Mouse (Mus musculus) heart, embryonic 14.5 days (tissue): ENCODE measurements at regions not wholly inside any gene's neighbourhood (a gene's known extent, or its start where the extent isn't known, plus 50 kb on each side); places are given as distances from the start of the nearest gene placed in this dataset.

Experiments used
- ATAC-seq: fragments of 200-750 bp; cut with Nextera tagmentation; 2 replicates; pipeline ENCODE4 v1.8.0; 2017; ENCODE audit warnings: low read depth, moderate TSS enrichment; ENCODE audit not compliant: insufficient number of reproducible peaks, insufficient read depth, low FRiP score
- H3K27ac ChIP-seq, 2 experiments: fragments of 200-500 bp in 1 of 2; fragments of 300-500 bp in 1 of 2; sonication (generic) in 1 of 2; replicated peaks in 1 of 2; 2 replicates each; pipeline ENCODE4 v1.5.1; 2012 to 2014; ENCODE audit warnings: low read depth in 2 of 2, low read length in 2 of 2, control low read depth in 1 of 2, mild to moderate bottlenecking in 1 of 2, mixed read lengths in 1 of 2; ENCODE audit not compliant: control insufficient read depth in 1 of 2, insufficient read depth in 1 of 2
- H3K27me3 ChIP-seq: fragments of 300-500 bp; sonication (generic); 2 replicates; pipeline ENCODE4 v1.6.1; 2014; ENCODE audit warnings: mild to moderate bottlenecking, low read length, control low read depth; ENCODE audit not compliant: control insufficient read depth, insufficient read depth
- H3K36me3 ChIP-seq: fragments of 300-500 bp; sonication (generic); 2 replicates; pipeline ENCODE4 v1.6.1; 2014; ENCODE audit warnings: mild to moderate bottlenecking, control low read depth, low read length, mixed read lengths; ENCODE audit not compliant: control insufficient read depth, insufficient read depth
- H3K4me1 ChIP-seq, 2 experiments: fragments of 200-500 bp in 1 of 2; fragments of 300-500 bp in 1 of 2; sonication (generic) in 1 of 2; 2 replicates each; pipeline ENCODE4 v1.6.1; 2012 to 2014; ENCODE audit warnings: low read length in 2 of 2, control low read depth in 1 of 2, mixed read lengths in 1 of 2; ENCODE audit not compliant: control insufficient read depth in 2 of 2, insufficient read depth in 2 of 2
- H3K4me2 ChIP-seq: fragments of 300-500 bp; sonication (generic); 2 replicates; pipeline ENCODE4 v1.6.1; 2014; ENCODE audit warnings: mild to moderate bottlenecking, low read length
- H3K4me3 ChIP-seq, 2 experiments: fragments of 200-500 bp in 1 of 2; fragments of 300-500 bp in 1 of 2; sonication (generic) in 1 of 2; 2 replicates each; pipeline ENCODE4 v1.5.1; 2012 to 2014; ENCODE audit warnings: low read length in 2 of 2, mild to moderate bottlenecking in 2 of 2, control low read depth in 1 of 2, low read depth in 1 of 2, moderate library complexity in 1 of 2; ENCODE audit not compliant: control insufficient read depth in 1 of 2, insufficient read depth in 1 of 2
- H3K9ac ChIP-seq: fragments of 300-500 bp; sonication (generic); 2 replicates; pipeline ENCODE4 v1.6.1; 2014; ENCODE audit warnings: mild to moderate bottlenecking, low read length
- H3K9me3 ChIP-seq: fragments of 300-500 bp; sonication (generic); 2 replicates; pipeline ENCODE4 v1.6.1; 2016; ENCODE audit warnings: low read length, control low read depth; ENCODE audit not compliant: control insufficient read depth
- whole genome bisulfite sequencing: fragments of 180-500 bp; shearing (Covaris S2); extraction: QIAGEN DNeasy Blood & Tissue Kit; methylation state at CpG from one replicate; pipeline ENCODE4 v1.1.7; 2014; 5-methylcytosine and 5-hydroxymethylcytosine counted together

- no peak overlapping the region for H3K27ac ChIP-seq
- H3K4me2 ChIP-seq: no peak overlapping the region
- H3K9ac ChIP-seq: no peak overlapping the region
- H3K27me3 ChIP-seq: no peaks in the 10 kb centered on the region
- ATAC-seq: no peak
- H3K4me3 ChIP-seq: no peak overlapping the region
- no peaks in the 10 kb centered on the region for H3K36me3 ChIP-seq
- 53% methylated on average over 1 of the region's 1 CpGs for WGBS
- H3K4me1 ChIP-seq: peaks cover 6 to 9% of the 10 kb centered on the region in 2 experiments
- H3K9me3 ChIP-seq: no peaks in the 10 kb centered on the region; the same call in 1 of the 2 replicates
These were observed 51.9 kb upstream of the Lgalsl start for GRCm38 (mm10) chr11:20882756-20883155.

GRCm38 (mm10) chr11:20883907-20884306 is 53.1 kb upstream of the Lgalsl start:
- H3K4me3 ChIP-seq: no peak overlapping the region
- H3K4me1 ChIP-seq: peaks cover under 1 to 4% of the 10 kb centered on the region in 2 experiments; a peak in 3 of 4 replicates
- H3K9me3 ChIP-seq: no peaks in the 10 kb centered on the region; the same call in 1 of the 2 replicates
- no peak for ATAC-seq
- no peaks in the 10 kb centered on the region for H3K36me3 ChIP-seq
- H3K27ac ChIP-seq: no peak overlapping the region
- no peaks in the 10 kb centered on the region for H3K27me3 ChIP-seq
- H3K9ac ChIP-seq: no peak overlapping the region
- H3K4me2 ChIP-seq: no peak overlapping the region
- 73% methylated on average over 2 of the region's 2 CpGs for WGBS

DNA sequence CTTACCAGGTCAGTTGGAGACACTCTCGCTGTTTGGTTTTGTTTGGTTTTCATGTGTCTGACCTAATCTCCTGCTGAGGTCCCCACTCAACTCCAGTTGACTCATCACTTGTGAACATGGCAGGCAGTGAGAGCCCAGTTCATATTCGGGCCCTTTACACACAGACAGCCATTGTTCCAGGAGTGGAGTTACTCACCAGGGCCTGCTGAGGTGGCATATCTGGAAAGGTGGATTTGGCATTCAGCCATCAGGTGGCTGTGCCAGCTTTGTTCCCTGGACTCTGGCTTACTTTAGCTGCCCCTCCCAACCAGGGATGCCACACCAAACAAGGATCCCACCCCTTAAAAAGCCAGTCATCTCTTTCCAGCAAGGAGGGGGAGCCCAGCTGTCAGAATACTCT is 56.2 kb upstream of the Lgalsl start:
- Histone ChIP-seq H3K9me3 (no peaks in the 10 kb centered on the region; the same call in 1 of the 2 replicates), H3K4me2 (no peak overlapping the region), H3K27ac (no peak overlapping the region), H3K27me3 (no peaks in the 10 kb centered on the region), H3K4me3 (no peak overlapping the region), H3K9ac (no peak overlapping the region), H3K36me3 (no peaks in the 10 kb centered on the region), H3K4me1 (peaks cover 0 to 2% of the 10 kb centered on the region in 2 experiments; a peak in 1 of 4 replicates)
- ATAC-seq: no peak
- 76% methylated on average over 2 of the region's 2 CpGs for WGBS

DNA sequence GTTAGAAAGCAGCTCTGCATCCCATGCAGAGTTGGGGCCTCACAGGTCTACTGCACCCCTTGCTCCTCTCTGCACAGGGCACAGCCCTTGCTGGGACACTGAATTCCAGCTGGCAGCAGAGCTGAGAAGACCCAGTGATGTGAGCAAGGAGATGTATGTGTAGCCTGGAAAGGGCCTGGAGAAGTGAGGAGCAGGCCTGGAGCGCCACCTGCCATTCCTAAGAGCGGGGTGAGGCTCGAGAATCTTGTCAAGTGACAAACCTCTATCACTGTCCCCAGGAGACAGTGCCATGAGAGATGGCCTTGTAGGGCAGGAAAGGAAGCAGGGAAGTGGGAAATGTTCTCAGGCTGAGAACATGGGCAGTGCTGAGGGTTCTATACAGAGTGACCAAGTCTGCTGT is 59.6 kb upstream of the Lgalsl start:
- H3K27me3 ChIP-seq: no peaks in the 10 kb centered on the region
- no peaks in the 10 kb centered on the region; the same call in 1 of the 2 replicates for H3K9me3 ChIP-seq
- H3K4me2 ChIP-seq: no peak overlapping the region
- H3K9ac ChIP-seq: no peak overlapping the region
- no peak overlapping the region for H3K27ac ChIP-seq
- no peak for ATAC-seq
- no peaks in the 10 kb centered on the region for H3K36me3 ChIP-seq
- no peak overlapping the region for H3K4me3 ChIP-seq
- H3K4me1 ChIP-seq: peaks cover 1 to 2% of the 10 kb centered on the region in 2 experiments; a peak in 1 of 4 replicates
- 56% methylated on average over 3 of the region's 3 CpGs for WGBS

- no peak overlapping the region for H3K4me3 ChIP-seq
- no peak for ATAC-seq
- 83% methylated on average over 10 of the region's 10 CpGs for WGBS
- no peaks in the 10 kb centered on the region for H3K27me3 ChIP-seq
- H3K9ac ChIP-seq: no peak overlapping the region
- no peaks in the 10 kb centered on the region for H3K36me3 ChIP-seq
- peaks cover 10 to 14% of the 10 kb centered on the region in 2 experiments for H3K4me1 ChIP-seq
- H3K27ac ChIP-seq: no peak overlapping the region
- H3K4me2 ChIP-seq: no peak overlapping the region
- no peaks in the 10 kb centered on the region for H3K9me3 ChIP-seq
These were observed 60.9 kb upstream of the Lgalsl start for GRCm38 (mm10) chr11:20891711-20892110.

DNA sequence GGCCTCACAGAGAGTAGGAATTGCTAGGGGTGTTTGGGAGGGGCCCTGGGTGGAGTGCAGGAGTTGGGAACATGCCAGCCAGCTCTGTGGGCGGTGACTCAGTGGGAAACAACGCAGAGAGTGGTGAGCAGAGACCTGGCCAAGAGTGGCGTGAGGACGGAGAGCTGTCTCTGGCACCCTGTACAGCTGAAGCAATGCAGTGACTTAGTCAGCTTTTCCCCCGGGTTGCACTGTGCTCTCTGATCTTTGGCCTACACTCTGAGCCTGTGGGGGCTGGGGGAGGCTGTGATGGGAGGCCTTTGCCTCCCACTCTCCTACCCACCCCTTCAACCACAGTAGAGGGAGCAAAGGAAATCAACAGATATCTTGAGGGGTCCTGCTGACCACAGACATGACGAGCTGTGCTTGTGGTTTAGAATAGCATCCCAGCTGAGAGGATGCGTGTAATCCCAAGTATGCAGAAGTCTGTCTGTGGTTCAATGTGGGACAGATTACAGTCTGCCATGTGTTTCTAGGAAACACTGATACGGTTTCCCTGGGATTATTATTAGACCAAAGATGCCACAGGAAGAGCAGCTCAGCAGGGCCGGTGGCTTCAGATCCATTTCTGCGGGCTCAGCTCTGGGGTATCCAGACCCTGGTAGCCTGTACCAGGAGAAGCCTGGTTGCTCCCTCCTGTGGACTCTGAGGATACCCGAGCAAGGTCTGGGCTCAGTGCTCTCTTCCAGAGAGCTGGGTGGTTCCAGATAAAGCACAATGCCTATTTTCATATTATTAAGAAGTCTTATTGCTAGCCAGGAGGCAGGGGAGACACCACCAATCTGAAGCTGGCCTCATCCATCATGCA is 65.6 kb upstream of the Lgalsl start:
- WGBS: 8% methylated on average over 11 of the region's 11 CpGs

DNA sequence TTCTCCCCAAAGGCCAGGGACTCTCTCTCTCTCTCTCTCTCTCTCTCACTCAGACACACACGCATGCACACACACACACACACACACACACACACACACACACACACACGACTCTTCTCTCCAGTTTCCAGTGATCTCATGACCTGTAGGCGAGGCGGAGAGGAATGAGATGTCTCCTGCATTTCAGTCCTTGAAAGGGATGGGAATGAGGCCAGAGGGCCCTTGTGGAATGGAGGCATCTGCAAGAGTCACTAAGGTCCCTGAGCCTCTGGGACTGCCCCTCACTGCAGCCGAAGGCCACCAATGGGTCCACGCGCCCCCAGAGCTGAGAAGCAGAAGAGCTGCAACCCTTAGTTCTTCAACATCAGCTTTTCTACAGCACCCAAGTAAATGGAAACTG is 66.6 kb upstream of the Lgalsl start:
- H3K4me3 ChIP-seq: no peak overlapping the region
- 80% methylated on average over 7 of the region's 7 CpGs for WGBS
- no peaks in the 10 kb centered on the region for H3K27me3 ChIP-seq
- no peak overlapping the region for H3K4me2 ChIP-seq
- H3K9ac ChIP-seq: no peak overlapping the region
- H3K9me3 ChIP-seq: no peaks in the 10 kb centered on the region
- ATAC-seq: no peak
- peak overlapping the region; percentile 21 to 88; a peak in 1 of 4 replicates for H3K27ac ChIP-seq
- H3K4me1 ChIP-seq: peaks cover 24 to 30% of the 10 kb centered on the region in 2 experiments
- H3K36me3 ChIP-seq: no peaks in the 10 kb centered on the region

More for the DNA sequence above, 65.6 kb upstream of the Lgalsl start:
- Histone ChIP-seq H3K36me3 (no peaks in the 10 kb centered on the region), H3K4me1 (peaks cover 24 to 26% of the 10 kb centered on the region in 2 experiments), H3K4me2 (peak overlapping the region; percentile 37), H3K9ac (no peak overlapping the region), H3K4me3 (no peak overlapping the region), H3K9me3 (no peaks in the 10 kb centered on the region), H3K27ac (peak overlapping the region; percentile 81 to 88), H3K27me3 (no peaks in the 10 kb centered on the region)
- ATAC-seq: peak; percentile 83
